Mouse (Mus musculus) spleen, embryonic (tissue): Measurements from ENCODE around the gene Map4k4.

Experiments
- CTCF ChIA-PET: fragments of 350-600 bp; sonication (Branson Sonifier 250); formaldehyde crosslinking; loops from one replicate; lab custom pipeline; 2022; lab: Charles Lee

Gene Map4k4

DNA sequence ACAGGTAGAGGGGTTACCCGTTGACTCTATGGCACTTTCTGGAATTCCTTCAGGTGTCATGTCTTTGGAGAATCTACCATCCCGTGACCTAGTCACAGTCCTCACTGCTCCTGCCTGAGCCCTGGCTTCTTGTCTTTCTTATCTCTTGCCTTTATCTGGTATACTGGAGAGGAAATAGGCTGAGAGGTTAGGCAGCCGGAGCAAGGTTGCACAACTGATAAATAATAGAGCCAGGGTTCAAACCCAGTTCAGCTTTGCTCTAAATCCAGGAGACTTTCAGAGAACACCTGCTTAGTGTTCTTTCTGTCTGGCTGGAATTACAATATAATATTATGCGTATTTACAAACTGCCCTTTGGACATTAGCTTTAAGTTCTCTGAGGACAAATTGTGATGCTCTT is 2.0 kb upstream of the Map4k4 start:
- CTCF ChIA-PET = interaction anchor here (0.6 kb wide), 1 partner anchor 194 kb away, joined by 9 read pairs; no protein-coding TSS in a partner anchor

- CTCF ChIA-PET = interaction anchor here (0.6 to 1.6 kb wide), 3 partner anchors 10 to 77 kb away, joined by 4 to 12 read pairs (median 5); no protein-coding TSS in a partner anchor
These were observed 524 bp downstream of the Map4k4 start for GRCm38 (mm10) chr1:39901063-39901811.

GRCm38 (mm10) chr1:39901851-39902703 is 1.4 kb downstream of the Map4k4 start:
- CTCF ChIA-PET = interaction anchor here (0.6 to 1.6 kb wide), 3 partner anchors 10 to 76 kb away, joined by 3 to 12 read pairs (median 4); no protein-coding TSS in a partner anchor

DNA sequence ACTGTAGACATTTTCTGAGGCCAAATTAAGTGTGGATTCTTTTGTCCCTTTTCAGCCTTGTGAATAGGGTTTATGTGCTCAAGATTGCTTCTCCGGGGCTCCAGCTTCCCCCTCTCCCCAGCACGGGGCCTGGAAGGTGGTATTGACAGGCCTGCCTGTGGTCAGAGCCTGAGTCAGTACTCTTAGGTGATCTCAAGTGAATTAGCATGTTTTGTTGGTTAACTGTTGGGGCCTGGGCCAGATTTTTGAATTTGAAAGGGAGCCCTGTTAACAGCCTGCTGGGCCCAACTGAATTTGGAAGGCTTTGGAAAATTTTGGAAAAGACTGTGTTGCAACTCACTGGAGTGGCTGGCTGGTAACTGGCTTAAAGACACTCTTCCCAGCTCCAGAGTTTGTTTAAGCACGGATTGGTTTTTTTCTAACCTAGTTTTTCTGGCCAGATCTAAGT is 2.0 kb downstream of the Map4k4 start:
- CTCF ChIA-PET = interaction anchor here (0.7 to 1.6 kb wide), 2 partner anchors 9 to 23 kb away, joined by 3 to 12 read pairs; no protein-coding TSS in a partner anchor

DNA sequence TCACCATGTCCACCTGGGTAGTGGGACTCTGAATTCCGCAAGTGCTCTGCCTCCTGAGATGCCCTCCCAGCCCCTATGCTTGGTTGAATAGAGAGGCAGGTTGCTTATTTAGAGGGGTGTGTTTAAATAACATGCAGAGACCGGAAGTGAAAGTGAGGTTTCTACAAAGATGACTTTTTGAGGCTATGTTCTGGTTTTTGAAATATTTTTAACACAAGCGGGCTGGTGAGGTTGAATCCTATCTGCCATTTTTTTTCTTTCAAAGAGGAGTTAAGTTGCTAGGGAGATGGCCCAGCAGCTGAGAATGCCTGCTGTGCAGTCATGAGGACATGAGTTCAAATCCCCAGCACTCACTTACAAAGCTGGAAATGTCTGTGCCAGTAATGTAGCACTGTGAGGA is 4.0 kb downstream of the Map4k4 start:
- CTCF ChIA-PET = no interaction called here

GRCm38 (mm10) chr1:39906921-39907320 is 6.2 kb downstream of the Map4k4 start:
- CTCF ChIA-PET = no interaction called here

- CTCF ChIA-PET = no interaction called here
These were observed 8.3 kb downstream of the Map4k4 start for GRCm38 (mm10) chr1:39908976-39909375.

GRCm38 (mm10) chr1:39911446-39911845 is 10.7 kb downstream of the Map4k4 start:
- CTCF ChIA-PET = interaction anchor here (0.6 to 1.7 kb wide), 3 partner anchors 9 to 37 kb away, joined by 3 to 12 read pairs (median 6); no protein-coding TSS in a partner anchor

- CTCF ChIA-PET = interaction anchor here (0.6 to 1.3 kb wide), 3 partner anchors 10 to 84 kb away, joined by 3 to 14 read pairs (median 3); no protein-coding TSS in a partner anchor
These were observed 12.5 kb downstream of the Map4k4 start for GRCm38 (mm10) chr1:39913256-39913655.

DNA sequence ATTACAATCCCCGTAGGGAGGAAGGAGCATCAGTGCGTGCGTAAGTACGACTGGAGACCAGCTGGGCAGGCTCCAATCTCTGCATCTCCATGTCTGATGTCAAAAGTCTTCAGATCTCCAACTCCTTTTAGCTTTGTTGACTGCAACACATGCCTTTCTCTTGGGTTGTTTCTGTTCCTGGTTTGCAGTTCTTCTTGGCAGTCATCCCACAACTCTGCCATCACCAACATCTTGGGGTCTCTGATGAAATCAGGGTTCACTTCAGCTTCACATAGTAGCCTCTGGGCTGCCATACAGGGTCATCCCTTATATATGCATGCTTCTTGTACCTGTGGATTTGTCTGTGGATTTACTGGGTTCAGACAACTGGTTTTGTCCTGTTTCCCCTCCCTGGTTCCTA is 15.4 kb downstream of the Map4k4 start:
- CTCF ChIA-PET = no interaction called here

- CTCF ChIA-PET = no interaction called here
These were observed 17.3 kb downstream of the Map4k4 start for GRCm38 (mm10) chr1:39917855-39918516.

GRCm38 (mm10) chr1:39918517-39919115 is 17.9 kb downstream of the Map4k4 start:
- CTCF ChIA-PET = no interaction called here

- CTCF ChIA-PET = interaction anchor here (0.5 kb wide), 1 partner anchor 34 kb away, joined by 3 read pairs; no protein-coding TSS in a partner anchor
These were observed 19.9 kb downstream of the Map4k4 start for GRCm38 (mm10) chr1:39920616-39921015.

DNA sequence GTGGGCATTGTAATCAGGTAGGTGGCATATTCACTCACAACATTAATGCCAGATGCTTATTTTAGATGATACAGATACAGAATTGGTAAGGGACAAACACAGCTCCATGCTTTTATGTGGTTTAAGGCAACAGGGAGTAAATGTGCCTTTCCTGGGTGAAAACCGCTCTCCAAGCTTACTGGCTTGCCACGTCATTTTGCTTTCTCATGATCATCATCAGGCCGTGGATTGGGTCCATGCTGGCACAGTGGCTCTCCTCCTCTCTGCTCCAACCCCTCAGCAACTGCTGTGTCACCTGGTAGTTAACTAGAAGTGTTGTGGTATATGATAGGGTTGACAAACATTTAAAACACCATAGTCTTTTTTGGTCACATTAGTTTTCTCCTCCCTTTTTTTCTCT is 21.3 kb downstream of the Map4k4 start:
- CTCF ChIA-PET = no interaction called here

DNA sequence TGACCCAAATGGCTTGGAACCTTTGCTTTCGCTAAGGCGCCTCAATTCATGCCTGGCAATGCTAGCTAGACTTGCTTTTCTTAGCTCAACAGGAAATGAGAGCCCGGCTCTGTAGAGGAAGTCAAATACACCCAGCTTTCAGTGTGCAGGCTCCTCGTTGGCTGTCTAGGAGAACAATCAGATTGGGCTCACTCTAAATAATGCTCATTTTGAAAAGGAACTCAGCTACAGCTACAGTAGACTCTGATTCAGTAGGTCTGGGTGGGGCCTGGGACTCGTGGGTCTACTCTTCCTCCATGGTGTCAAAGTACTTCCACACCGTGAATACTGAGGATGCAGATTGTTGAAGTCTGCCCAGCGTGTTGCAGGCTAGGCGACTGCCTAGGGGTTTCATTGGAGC is 22.0 kb downstream of the Map4k4 start:
- CTCF ChIA-PET = interaction anchor here (0.7 to 1.5 kb wide), 3 partner anchors 11 to 162 kb away, joined by 3 to 8 read pairs (median 3); no protein-coding TSS in a partner anchor

DNA sequence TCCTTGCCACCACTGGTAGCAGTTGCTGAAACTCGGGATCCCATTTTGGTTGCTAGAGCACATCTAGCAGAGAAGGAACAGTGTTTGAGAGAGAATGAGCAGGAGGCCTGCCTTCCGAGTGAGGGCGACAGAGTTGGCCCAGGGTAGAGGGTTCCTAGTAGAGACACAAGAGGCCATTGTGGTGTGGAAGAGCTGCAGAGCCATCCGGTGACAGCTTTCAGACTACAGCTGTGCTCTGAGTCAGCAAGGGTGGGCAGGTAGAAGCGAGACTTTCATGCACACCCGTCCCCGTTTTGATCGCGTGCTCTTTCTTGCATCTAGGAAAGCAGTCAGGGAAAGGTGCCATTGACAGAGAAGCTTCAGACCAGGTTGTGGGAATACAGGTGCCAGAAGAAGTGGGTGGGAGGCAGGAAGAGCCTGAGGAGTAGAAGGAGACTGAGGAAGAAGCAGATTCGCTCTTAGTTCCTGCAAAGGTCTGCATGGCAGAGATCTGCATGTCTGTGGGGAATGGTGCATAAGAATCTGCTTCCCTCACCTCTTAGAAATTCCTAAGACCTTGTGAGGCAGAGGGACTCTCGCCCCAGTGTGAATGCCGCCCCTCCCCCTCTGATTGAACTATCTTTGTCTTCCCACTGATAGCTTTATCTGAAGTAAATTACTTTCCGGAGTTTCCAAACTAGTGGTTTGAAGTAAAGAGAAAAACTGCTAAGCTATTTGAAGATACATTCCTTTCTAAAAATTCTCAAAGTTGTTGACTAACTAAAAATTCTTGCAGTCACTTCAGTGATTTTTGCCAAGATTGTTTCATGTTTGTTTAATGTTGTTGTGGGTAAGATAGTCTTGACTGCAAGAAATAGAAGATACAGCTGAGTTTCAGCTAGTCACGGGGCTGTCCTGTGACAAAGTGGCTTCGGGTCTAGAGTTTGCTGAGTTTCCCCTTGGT is 23.0 kb downstream of the Map4k4 start:
- CTCF ChIA-PET = interaction anchor here (0.7 to 1.6 kb wide), 5 partner anchors 10 to 163 kb away, joined by 3 to 8 read pairs (median 3); partner anchors contain the start of gene Map4k4

GRCm38 (mm10) chr1:39931055-39931454 is 30.3 kb downstream of the Map4k4 start:
- CTCF ChIA-PET = no interaction called here

GRCm38 (mm10) chr1:39932216-39932739 is 31.6 kb downstream of the Map4k4 start:
- CTCF ChIA-PET = no interaction called here

- CTCF ChIA-PET = no interaction called here
These were observed 32.2 kb downstream of the Map4k4 start for GRCm38 (mm10) chr1:39932922-39933321.
